Mouse (Mus musculus) left cerebral cortex, adult 2 months (tissue): Measurements from ENCODE around the gene 2010003K11Rik. TPM values are rescaled to one million over a fixed set of nuclear protein-coding genes. Genes with fewer than 3 reads are reported as not detected.

Experiments
- DNase-seq, 2 experiments: peaks; one replicate each; pipeline ENCODE4 v3.0.0; 2021 to 2022; ENCODE audit warnings: low spot score in 2 of 2, mixed read lengths in 1 of 2; ENCODE audit errors: extremely low spot score in 1 of 2
- H3K27ac ChIP-seq: fragments of 200-600 bp; 2 replicates; pipeline ENCODE4 v1.8.1; 2022
- H3K4me3 ChIP-seq: fragments of 200-600 bp; 2 replicates; pipeline ENCODE4 v1.8.1; 2022
- CTCF ChIP-seq: fragments of 200-600 bp; IDR thresholded peaks from 2 replicates; pipeline ENCODE4 v1.8.1; 2022; ENCODE audit warnings: antibody characterized with exemption, mild to moderate bottlenecking, moderate library complexity
- intact Hi-C: fragments of 180-260 bp; cut with DNase I; formaldehyde crosslinking; loops from one replicate; pipeline ENCODE4 v1.15.1; 2025
- total RNA-seq, 2 experiments: library from RNA; stranded (reverse); gene quantifications; 2 replicates each; pipeline ENCODE4 v1.2.3; 2021

Gene 2010003K11Rik
- total RNA-seq, 2 experiments from 2014 or later = not detected

GRCm38 (mm10) chr19:4495814-4496213, 2.6 kb downstream of the 2010003K11Rik start:
- TF ChIP-seq CTCF = no peak
- intact Hi-C loops = loop anchor here (2.0 kb wide), 3 partner anchors 115 to 249 kb away; partner anchors contain the start of gene Rce1

GRCm38 (mm10) chr19:4494707-4495106, 3.7 kb downstream of the 2010003K11Rik start:
- TF ChIP-seq CTCF = no peak
- Histone ChIP-seq H3K4me3 (no peak overlapping the region), H3K27ac (no peak overlapping the region)
- intact Hi-C loops = no loop called here
- DNase-seq = no peak

More at GRCm38 (mm10) chr19:4495814-4496213, 2.6 kb downstream of the 2010003K11Rik start:
- no peak overlapping the region for H3K4me3 ChIP-seq
- DNase-seq = no peak
- H3K27ac ChIP-seq = no peak overlapping the region

DNA sequence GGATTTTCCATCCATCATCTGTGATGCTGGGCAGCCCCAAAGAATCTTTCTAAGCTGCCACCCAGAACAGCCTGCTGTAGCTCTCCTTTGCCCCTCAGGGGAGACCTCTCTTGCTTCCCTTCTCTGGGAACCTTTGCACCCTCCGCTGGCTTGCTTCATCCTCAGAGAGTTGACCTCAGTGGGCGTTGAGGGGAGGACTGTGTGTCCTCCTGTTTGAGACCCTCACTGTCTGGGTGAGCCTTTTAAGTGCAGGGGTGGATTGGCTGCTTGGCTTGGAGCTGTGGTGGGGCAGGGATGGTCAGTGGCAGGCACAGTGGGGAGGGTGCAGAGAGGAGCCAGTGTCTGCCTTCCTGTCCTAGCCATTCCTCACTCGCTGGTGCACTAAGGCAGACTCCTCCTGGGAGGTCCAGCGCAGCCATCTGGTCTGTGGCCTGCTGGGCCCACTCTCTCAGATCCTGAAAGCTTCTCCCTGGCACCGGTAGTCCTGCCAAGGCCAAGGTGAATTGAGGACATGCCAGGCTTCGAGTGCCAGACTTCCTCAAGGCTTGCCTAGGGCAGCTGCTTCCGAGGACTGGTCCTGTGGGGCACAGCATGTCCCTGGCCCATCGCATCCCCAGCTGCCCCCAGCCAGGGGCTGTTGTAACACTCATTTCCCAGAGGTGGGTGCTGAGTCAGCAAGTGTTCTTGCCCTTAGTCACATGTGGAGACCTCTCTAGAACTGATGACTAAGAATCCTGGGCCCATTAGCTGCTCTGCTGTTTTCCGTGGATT, 5.7 kb downstream of the 2010003K11Rik start:
- intact Hi-C loops = no loop called here
- peak in 1 of 2 experiments; percentile 30 for DNase-seq
- no peak overlapping the region for H3K4me3 ChIP-seq
- TF ChIP-seq CTCF = no peak
- no peak overlapping the region for H3K27ac ChIP-seq

GRCm38 (mm10) chr19:4491080-4491695, 7.2 kb downstream of the 2010003K11Rik start:
- no peak overlapping the region for H3K4me3 ChIP-seq
- peak; percentile 1; the same call in 1 of the 2 replicates for TF ChIP-seq CTCF
- no peak for DNase-seq
- H3K27ac ChIP-seq = no peak overlapping the region
- intact Hi-C loops = no loop called here

DNA sequence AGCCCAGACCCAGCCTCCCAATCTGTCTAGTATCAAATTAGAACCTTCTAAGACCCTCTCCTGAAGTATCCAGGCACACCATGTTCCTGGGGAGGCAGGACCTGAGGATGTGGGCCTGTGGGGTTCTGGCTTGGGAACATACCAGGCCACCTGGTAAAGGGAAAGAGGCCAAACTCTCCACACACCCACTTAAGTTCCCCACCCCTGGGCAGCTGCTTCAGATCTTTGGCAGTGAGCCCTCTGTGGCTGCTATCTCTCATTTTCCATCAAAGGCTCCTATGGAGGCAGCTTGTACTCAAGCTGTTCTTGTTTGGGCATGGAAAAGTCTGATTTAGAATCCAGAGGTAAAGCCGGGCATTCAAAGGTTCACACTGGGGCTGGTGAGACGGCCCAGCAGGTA, 10.5 kb downstream of the 2010003K11Rik start:
- Histone ChIP-seq H3K27ac (no peak overlapping the region), H3K4me3 (no peak overlapping the region)
- no peak for DNase-seq
- intact Hi-C loops = no loop called here
- no peak for TF ChIP-seq CTCF

- Histone ChIP-seq H3K27ac (no peak overlapping the region), H3K4me3 (no peak overlapping the region)
- no peak for TF ChIP-seq CTCF
- no peak for DNase-seq
- intact Hi-C loops = loop anchor here (2.0 kb wide), 1 partner anchor 26 kb away; the partner anchor contains the start of gene Pcx
These were observed 13.4 kb downstream of the 2010003K11Rik start for GRCm38 (mm10) chr19:4485006-4485405.

DNA sequence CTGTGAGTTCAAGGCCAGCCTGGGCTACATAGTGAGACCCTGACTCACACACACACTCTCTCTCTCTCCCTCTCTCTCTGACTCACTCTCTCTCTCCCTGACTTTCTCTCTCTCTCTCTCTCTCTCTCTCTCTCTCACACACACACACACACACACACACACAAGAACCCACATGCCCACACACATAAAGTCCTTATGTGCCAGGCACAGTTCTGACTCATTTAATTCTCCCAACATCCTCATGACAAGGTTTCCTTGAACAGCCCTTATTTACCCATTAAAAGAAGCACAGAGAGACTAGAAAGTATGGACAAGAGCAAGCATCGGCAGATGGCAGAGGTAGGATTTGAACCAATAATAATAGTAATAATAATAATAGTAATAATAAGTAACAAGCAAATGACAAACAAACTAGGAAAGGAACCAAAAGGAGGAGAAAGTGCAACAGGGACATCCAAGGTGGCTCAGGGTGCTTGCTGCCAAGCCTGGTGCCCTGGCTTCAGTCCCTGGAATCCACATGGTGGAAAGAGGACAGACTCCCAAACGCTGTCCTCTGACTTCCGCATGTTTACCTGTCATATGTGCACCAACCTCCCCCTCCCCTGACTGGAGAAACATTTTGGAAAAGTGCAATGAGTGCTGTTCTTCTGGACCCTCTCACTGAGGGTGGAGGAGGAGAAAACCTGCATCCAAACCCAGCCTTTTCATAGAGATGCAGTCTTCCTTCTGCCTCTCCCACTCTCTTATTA, 16.1 kb downstream of the 2010003K11Rik start:
- intact Hi-C loops = no loop called here
- no peak for DNase-seq
- H3K4me3 ChIP-seq = no peak overlapping the region
- no peak for TF ChIP-seq CTCF
- peak overlapping the region; percentile 78 for H3K27ac ChIP-seq

- intact Hi-C loops = no loop called here
- peak in 1 of 2 experiments; percentile 46 for DNase-seq
- TF ChIP-seq CTCF = no peak
- Histone ChIP-seq H3K27ac (peak overlapping the region; percentile 75), H3K4me3 (no peak overlapping the region)
These were observed 17.1 kb downstream of the 2010003K11Rik start for GRCm38 (mm10) chr19:4481326-4481725.

- Histone ChIP-seq H3K4me3 (no peak overlapping the region), H3K27ac (no peak overlapping the region)
- intact Hi-C loops = no loop called here
- TF ChIP-seq CTCF = no peak
- DNase-seq = no peak
These were observed 18.3 kb downstream of the 2010003K11Rik start for GRCm38 (mm10) chr19:4480041-4480440.

GRCm38 (mm10) chr19:4478190-4478516, 20.2 kb downstream of the 2010003K11Rik start:
- DNase-seq = no peak
- Histone ChIP-seq H3K27ac (no peak overlapping the region; the same call in 1 of the 2 replicates), H3K4me3 (no peak overlapping the region)
- intact Hi-C loops = loop anchor here (5.0 kb wide), 2 partner anchors 81 to 219 kb away; partner anchors contain the start of genes Gm960 and Kdm2a
- peak; percentile 48 for TF ChIP-seq CTCF

DNA sequence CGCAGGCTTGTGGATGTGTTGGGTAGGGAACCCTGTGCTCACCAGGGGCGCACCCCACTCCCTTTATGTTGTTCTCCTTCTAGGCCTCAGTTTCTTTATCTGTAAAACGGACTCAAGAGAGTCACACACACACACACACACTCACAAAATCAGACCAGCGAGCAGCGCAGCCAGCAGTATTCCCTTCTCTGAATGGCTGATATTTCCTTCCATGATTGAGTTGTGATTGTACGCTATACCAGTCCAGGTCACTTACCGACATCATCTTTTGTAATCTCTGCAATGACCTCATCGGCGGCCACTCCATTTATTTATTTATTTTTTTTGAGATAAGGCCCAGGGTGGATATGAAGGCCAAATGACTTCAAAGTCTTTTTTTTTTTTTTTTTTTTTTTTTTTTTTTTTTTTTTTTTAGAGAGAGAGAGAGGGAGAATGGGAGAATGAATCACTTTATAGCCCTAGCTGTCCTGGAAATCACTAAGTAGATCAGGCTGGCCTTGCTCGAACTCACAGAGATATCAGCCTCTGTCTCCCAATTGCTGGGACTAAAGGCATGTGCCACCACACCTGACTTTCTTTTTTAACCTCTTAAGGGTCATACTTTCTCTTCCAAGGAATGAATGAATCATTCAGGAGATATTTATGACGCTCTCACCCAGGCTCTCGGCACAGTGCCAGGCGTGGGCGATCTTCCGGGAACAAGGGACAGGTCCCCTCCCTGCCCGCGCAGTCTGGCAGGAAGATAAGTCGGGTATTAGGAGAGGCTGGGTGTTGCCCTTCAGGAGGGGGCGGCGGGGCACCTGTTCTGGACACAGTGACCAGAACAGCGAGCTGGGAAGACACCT, 20.8 kb downstream of the 2010003K11Rik start, which contains the start of gene Syt12:
Syt12 (minus strand) TSS at position 103 of the 845 bp plus-strand sequence.
- intact Hi-C loops = loop anchor here (5.0 kb wide), 2 partner anchors 80 to 220 kb away; partner anchors contain the start of genes Gm960 and Kdm2a
- no peak for TF ChIP-seq CTCF
- peak; percentile 59 to 72 for DNase-seq
- Histone ChIP-seq H3K27ac (peak within 1 kb of the TSS; percentile 92), H3K4me3 (peak within 1 kb of the TSS; percentile 77)
